Mouse (Mus musculus) limb, embryonic 13.5 days (tissue): ENCODE measurements around the gene Iqch. TPM values are rescaled to one million over a fixed set of nuclear protein-coding genes. Genes with fewer than 3 reads are reported as not detected.

ENCODE experiments used
- ATAC-seq: fragments of 200-750 bp; cut with Nextera tagmentation; 2 replicates; pipeline ENCODE4 v1.8.0; 2017; ENCODE audit warnings: low read depth, moderate number of reproducible peaks, moderate TSS enrichment; ENCODE audit not compliant: low FRiP score
- H3K27ac ChIP-seq: fragments of 300-500 bp; sonication (generic); 2 replicates; pipeline ENCODE4 v1.5.1; 2015; ENCODE audit warnings: inconsistent platforms, mild to moderate bottlenecking, moderate library complexity
- H3K27me3 ChIP-seq: fragments of 300-500 bp; sonication (generic); 2 replicates; pipeline ENCODE4 v1.6.1; 2015; ENCODE audit warnings: mild to moderate bottlenecking, inconsistent platforms
- H3K36me3 ChIP-seq: fragments of 300-500 bp; sonication (generic); 2 replicates; pipeline ENCODE4 v1.6.1; 2015; ENCODE audit warnings: inconsistent platforms, mild to moderate bottlenecking, moderate library complexity
- H3K4me1 ChIP-seq: fragments of 300-500 bp; sonication (generic); 2 replicates; pipeline ENCODE4 v1.6.1; 2015; ENCODE audit warnings: inconsistent platforms
- H3K4me2 ChIP-seq: fragments of 300-500 bp; sonication (generic); replicated peaks from 2 replicates; pipeline ENCODE4 v1.6.1; 2015; ENCODE audit warnings: inconsistent platforms, mild to moderate bottlenecking, moderate library complexity
- H3K4me3 ChIP-seq: fragments of 300-500 bp; sonication (generic); 2 replicates; pipeline ENCODE4 v1.5.1; 2015; ENCODE audit warnings: moderate library complexity, mild to moderate bottlenecking, inconsistent platforms
- H3K9ac ChIP-seq: fragments of 300-500 bp; sonication (generic); 2 replicates; pipeline ENCODE4 v1.6.1; 2015; ENCODE audit warnings: mild to moderate bottlenecking, inconsistent platforms
- H3K9me3 ChIP-seq: fragments of 300-500 bp; sonication (generic); 2 replicates; pipeline ENCODE4 v1.6.1; 2016; ENCODE audit warnings: inconsistent platforms
- WGBS: fragments of 180-500 bp; shearing (Covaris S2); methylation state at CpG from one replicate; pipeline ENCODE4 v1.1.7; 2015; 5-methylcytosine and 5-hydroxymethylcytosine counted together
- polyA plus RNA-seq: library from polyadenylated mRNA; unstranded; fragments of >200 nt; fragmentation: Nextera tagmentation; extraction: Ambion mirVana; gene quantifications from 2 replicates; pipeline ENCODE4 v1.2.1, GENCODE M21; 2015

The Iqch gene
- polyA plus RNA-seq, 1 experiment from 2014 or later: 0.20 TPM

DNA sequence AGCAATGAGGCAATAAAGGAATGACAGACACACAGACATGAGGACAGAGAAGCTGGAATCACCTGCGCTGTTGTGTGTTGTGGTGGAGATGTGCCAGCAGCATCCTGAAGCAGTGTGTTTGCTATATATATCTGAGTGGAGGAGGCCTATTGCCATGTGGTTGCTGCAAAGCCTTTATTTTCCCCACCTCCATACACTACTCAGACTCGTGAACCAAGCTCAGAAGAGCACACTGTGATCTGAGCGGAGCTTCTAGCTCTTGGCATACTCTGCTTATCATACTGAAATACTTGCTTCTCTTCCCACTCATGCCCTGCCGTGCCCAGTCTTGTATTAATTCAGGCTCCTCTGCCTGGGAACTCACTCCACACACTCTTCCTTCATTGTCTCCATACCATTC, 20.5 kb downstream of the Iqch start:
- Histone ChIP-seq H3K36me3 (no peaks in the 10 kb centered on the region), H3K27ac (no peak overlapping the region), H3K4me2 (no peak overlapping the region), H3K9ac (no peak overlapping the region), H3K4me3 (no peak overlapping the region), H3K9me3 (no peaks in the 10 kb centered on the region), H3K27me3 (0 out of 2 replicates have a peak, but pooled peaks cover 2% of the 10 kb centered on the region), H3K4me1 (0 out of 2 replicates have a peak, but pooled peaks cover 4% of the 10 kb centered on the region)
- no peak for ATAC-seq
- 77% methylated on average over 4 of the region's 4 CpGs for WGBS

DNA sequence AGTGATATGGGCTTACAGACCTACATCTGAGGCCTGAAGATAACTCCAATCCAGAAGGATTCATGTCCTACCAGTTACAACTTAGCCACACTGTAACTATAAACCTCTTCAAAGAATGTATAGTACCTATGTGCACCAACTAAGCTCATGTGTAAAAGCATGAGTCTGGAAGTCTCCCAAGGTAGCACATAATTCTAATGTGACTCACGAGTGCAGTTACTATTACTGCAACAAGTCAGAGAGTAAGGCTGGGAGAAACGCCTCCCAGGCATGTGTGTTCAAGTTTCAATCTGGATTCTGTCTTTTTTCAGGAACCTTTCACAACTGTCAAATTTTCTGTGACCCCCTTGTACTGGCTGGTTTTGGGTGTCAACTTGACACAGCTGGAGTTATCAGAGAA, 22.2 kb downstream of the Iqch start:
- WGBS: 55% methylated on average over 2 of the region's 2 CpGs

DNA sequence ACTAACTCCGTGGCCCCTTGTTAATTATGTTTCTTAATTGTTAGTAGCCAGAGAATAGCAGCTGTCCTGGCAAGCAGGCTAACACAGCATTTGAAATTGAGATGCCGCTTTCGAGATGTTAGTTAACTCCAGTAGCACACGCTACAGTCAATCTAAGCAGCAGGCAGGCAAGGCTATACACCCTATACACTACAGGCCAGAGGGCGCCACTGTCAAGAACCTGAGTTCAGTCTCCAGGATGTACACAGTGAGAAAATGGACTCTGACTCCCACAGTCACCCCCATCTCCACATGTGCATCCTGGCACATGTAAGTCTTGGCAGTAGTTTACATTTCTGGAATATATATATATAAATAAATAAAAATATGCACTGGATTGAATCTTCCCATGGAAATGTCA, 22.6 kb downstream of the Iqch start:
- no peak overlapping the region for H3K27ac ChIP-seq
- WGBS: 76% methylated on average over 5 of the region's 5 CpGs
- no peak overlapping the region for H3K4me2 ChIP-seq
- no peak for ATAC-seq
- H3K36me3 ChIP-seq: no peaks in the 10 kb centered on the region
- H3K9me3 ChIP-seq: no peaks in the 10 kb centered on the region
- H3K27me3 ChIP-seq: 0 out of 2 replicates have a peak, but pooled peaks cover 2% of the 10 kb centered on the region
- no peak overlapping the region for H3K4me3 ChIP-seq
- H3K4me1 ChIP-seq: 0 out of 2 replicates have a peak, but pooled peaks cover 4% of the 10 kb centered on the region
- no peak overlapping the region for H3K9ac ChIP-seq

More for the DNA sequence above, 22.2 kb downstream of the Iqch start:
- Histone ChIP-seq H3K4me1 (0 out of 2 replicates have a peak, but pooled peaks cover 4% of the 10 kb centered on the region), H3K36me3 (no peaks in the 10 kb centered on the region), H3K9me3 (no peaks in the 10 kb centered on the region), H3K4me3 (no peak overlapping the region), H3K4me2 (no peak overlapping the region), H3K27ac (no peak overlapping the region), H3K27me3 (0 out of 2 replicates have a peak, but pooled peaks cover 2% of the 10 kb centered on the region), H3K9ac (no peak overlapping the region)
- ATAC-seq: no peak

DNA sequence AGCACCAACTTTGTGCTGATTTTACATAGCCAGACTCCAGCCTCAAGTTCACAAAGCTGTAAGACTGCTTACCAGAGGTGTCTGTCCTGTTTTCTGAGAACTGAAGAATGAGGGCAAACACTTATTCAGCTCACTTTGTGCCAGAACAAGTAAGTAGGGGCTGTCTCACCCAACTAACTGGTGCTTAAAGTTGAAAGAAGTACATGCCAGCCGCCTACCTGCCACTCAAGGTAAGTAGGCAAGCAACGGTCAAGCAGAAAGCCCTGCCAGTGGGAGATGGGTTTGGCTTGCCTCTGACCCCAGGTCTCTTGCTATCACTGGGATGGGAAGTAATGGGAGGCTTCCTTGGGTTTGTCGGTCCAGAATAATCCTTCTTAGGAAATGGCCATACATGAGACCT, 24.8 kb downstream of the Iqch start:
- no peak overlapping the region for H3K27ac ChIP-seq
- no peak overlapping the region for H3K4me3 ChIP-seq
- no peaks in the 10 kb centered on the region for H3K9me3 ChIP-seq
- no peak overlapping the region for H3K4me2 ChIP-seq
- 0 out of 2 replicates have a peak, but pooled peaks cover 4% of the 10 kb centered on the region for H3K4me1 ChIP-seq
- H3K36me3 ChIP-seq: no peaks in the 10 kb centered on the region
- H3K27me3 ChIP-seq: 0 out of 2 replicates have a peak, but pooled peaks cover 2% of the 10 kb centered on the region
- ATAC-seq: no peak
- H3K9ac ChIP-seq: no peak overlapping the region
- WGBS: 85% methylated on average over 3 of the region's 3 CpGs

DNA sequence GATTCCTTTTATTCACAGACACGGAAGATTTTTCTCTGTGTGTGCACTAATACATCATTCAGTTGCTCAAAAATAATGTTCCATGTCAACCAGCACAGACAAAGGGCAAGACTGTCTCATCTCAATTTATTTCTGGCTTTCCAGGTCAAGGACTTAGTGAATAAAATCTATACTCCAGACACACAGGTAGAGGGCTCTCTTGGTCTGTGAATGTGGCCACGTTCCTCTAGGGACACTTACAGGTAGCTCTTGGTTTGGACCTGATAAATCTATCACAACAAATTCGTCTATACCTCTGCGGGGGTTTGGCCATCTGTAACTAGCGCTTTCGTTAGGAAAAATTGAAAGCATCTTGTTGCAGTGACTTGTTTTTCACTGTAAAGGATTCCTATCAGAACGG, 29.4 kb downstream of the Iqch start:
- ATAC-seq: no peak
- Histone ChIP-seq H3K36me3 (no peaks in the 10 kb centered on the region), H3K27me3 (0 out of 2 replicates have a peak, but pooled peaks cover 2% of the 10 kb centered on the region), H3K9me3 (no peaks in the 10 kb centered on the region), H3K4me1 (peaks cover 20% of the 10 kb centered on the region), H3K4me2 (no peak overlapping the region), H3K9ac (no peak overlapping the region), H3K27ac (no peak overlapping the region), H3K4me3 (no peak overlapping the region)
- 64% methylated on average over 7 of the region's 7 CpGs for WGBS

DNA sequence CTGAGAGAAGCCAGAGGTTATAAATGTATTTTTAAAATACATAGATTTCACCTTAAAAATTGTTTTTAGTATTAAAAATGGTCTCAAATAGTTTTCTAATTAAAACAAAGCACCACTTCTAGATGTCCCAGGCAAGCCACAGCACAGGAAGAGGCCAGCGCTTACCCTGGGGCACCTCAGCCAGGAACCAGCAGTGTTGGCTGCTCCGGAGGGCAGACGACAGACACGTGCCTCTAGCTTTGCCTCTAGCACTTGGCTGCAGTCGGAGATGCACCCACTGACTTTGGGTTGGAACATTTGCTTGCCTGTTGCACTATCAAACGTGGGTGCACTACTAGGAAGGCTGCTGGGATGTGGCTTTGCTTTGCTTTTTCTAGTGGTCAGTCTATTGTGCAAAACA, 30.4 kb downstream of the Iqch start:
- Histone ChIP-seq H3K9ac (no peak overlapping the region), H3K27ac (no peak overlapping the region), H3K9me3 (no peaks in the 10 kb centered on the region), H3K4me2 (no peak overlapping the region), H3K27me3 (0 out of 2 replicates have a peak, but pooled peaks cover 2% of the 10 kb centered on the region), H3K4me1 (peaks cover 29% of the 10 kb centered on the region), H3K4me3 (no peak overlapping the region), H3K36me3 (no peaks in the 10 kb centered on the region)
- 23% methylated on average over 6 of the region's 6 CpGs for WGBS
- ATAC-seq: no peak

DNA sequence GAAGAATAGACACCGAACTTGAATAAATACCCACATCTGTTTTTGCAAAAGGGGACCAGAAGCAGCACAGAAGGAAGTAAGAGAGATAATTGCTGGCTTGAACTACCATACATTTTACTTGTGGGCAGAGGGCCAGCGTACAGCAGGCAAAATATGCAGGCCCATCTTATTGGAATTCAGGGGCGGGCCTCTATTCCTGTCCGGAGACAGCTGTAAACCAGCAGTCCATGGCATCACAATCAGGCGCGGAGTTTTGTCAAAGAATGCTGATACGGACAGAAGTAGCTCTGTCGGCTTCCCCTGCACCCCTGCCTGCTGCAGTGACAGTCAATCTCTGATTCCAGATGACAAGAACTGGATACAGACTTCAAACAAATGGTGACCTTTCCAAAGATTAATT, 33.5 kb downstream of the Iqch start:
- Histone ChIP-seq H3K9ac (no peak overlapping the region), H3K27me3 (0 out of 2 replicates have a peak, but pooled peaks cover 2% of the 10 kb centered on the region), H3K4me1 (peaks cover 29% of the 10 kb centered on the region), H3K4me3 (no peak overlapping the region), H3K27ac (no peak overlapping the region), H3K4me2 (peak overlapping the region; percentile 27; the same call in 1 of the 2 replicates), H3K9me3 (no peaks in the 10 kb centered on the region), H3K36me3 (no peaks in the 10 kb centered on the region)
- ATAC-seq: no peak
- 15% methylated on average over 8 of the region's 8 CpGs for whole genome bisulfite sequencing

DNA sequence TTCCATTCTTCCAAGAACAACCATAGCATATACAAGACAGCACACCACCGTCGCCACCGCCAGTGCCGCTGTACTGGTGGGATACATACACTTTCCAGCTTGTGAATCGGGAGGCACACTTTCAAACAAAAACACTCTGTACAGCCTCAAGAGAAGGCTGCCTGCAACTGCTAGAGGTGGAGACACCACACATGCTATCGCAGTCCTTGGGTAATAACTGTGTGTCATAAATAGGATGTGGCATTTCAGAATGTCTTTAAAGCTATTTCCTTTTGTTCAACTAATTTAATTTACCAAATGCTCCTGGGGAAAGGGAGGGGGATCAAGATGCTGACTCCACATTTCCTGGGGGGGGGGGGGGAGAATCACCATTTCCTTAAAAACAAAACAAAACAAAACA, 34.0 kb downstream of the Iqch start:
- 61% methylated on average over 6 of the region's 6 CpGs for WGBS
- Histone ChIP-seq H3K9ac (no peak overlapping the region), H3K27ac (no peak overlapping the region), H3K4me1 (peaks cover 29% of the 10 kb centered on the region), H3K36me3 (no peaks in the 10 kb centered on the region), H3K4me2 (peak overlapping the region; percentile 27; the same call in 1 of the 2 replicates), H3K9me3 (no peaks in the 10 kb centered on the region), H3K27me3 (0 out of 2 replicates have a peak, but pooled peaks cover 2% of the 10 kb centered on the region), H3K4me3 (no peak overlapping the region)
- ATAC-seq: no peak

DNA sequence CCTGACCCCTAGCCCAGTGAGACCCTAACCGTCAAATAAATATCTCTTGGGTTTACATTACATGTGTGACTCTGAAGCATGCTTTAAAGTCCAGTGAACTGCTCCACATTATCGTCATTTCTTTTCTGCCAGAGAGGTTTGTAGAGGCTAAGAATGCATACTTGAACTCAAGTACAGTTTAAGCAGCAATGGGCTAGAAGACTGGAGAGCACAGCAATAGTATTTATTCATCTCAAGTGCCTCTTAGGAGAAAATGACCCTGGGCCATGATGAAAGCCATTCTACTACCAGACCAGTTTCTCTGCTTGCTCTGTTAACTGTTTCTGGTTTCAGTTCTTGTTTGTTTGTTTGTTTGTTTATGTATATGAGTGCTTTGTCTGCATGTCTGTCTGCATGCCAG, 38.9 kb downstream of the Iqch start:
- no peaks in the 10 kb centered on the region for H3K36me3 ChIP-seq
- 0 out of 2 replicates have a peak, but pooled peaks cover 2% of the 10 kb centered on the region for H3K27me3 ChIP-seq
- no peak for ATAC-seq
- no peak overlapping the region for H3K4me2 ChIP-seq
- H3K27ac ChIP-seq: no peak overlapping the region
- H3K4me3 ChIP-seq: no peak overlapping the region
- 85% methylated on average over 2 of the region's 2 CpGs for WGBS
- peaks cover 15% of the 10 kb centered on the region for H3K4me1 ChIP-seq
- H3K9ac ChIP-seq: no peak overlapping the region
- no peaks in the 10 kb centered on the region for H3K9me3 ChIP-seq

DNA sequence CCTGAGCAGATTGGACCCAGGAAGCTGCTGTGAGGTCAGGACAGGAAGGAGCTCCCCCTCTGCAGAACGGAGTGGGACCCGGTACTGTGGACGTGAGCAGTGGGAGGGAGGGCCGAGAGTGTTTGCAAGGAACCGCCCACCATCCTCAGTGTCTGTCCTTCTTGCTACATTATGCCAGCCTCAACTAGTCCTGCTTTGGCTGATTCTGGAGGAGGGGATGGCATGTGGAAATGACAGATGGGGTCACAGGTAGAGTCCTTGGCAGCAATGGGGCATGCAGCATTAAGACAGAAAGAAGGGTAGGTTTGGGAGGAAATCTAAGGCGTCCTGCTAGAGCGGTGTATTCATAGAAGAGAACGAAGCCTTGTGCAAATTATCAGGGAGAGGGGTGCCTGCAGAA, 40.4 kb downstream of the Iqch start:
- no peak overlapping the region for H3K9ac ChIP-seq
- H3K27ac ChIP-seq: no peak overlapping the region
- ATAC-seq: no peak
- H3K4me3 ChIP-seq: no peak overlapping the region
- no peaks in the 10 kb centered on the region for H3K9me3 ChIP-seq
- no peaks in the 10 kb centered on the region for H3K36me3 ChIP-seq
- no peaks in the 10 kb centered on the region; the same call in 1 of the 2 replicates for H3K4me1 ChIP-seq
- H3K27me3 ChIP-seq: no peaks in the 10 kb centered on the region
- no peak overlapping the region for H3K4me2 ChIP-seq
- WGBS: 72% methylated on average over 8 of the region's 8 CpGs

DNA sequence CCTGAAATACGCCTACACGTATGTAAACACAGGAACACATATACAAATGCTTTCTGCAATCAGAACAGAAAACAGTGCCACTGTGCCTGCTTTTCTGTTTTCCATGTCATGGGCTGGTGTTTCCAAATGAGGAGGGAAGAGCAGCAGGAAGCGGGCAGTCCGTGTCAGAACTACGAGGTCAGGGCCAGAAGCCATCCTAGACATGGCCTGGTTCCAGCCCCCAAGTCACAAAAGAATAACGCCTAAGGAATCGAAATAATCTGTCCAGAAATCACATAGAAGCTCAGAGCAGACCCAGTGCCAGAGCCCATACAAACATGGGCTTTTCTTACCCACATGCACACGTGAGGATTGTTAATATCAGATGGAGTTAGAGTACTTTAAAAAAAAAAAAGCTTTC, 45.4 kb downstream of the Iqch start:
- no peaks in the 10 kb centered on the region for H3K36me3 ChIP-seq
- no peak overlapping the region for H3K4me2 ChIP-seq

DNA sequence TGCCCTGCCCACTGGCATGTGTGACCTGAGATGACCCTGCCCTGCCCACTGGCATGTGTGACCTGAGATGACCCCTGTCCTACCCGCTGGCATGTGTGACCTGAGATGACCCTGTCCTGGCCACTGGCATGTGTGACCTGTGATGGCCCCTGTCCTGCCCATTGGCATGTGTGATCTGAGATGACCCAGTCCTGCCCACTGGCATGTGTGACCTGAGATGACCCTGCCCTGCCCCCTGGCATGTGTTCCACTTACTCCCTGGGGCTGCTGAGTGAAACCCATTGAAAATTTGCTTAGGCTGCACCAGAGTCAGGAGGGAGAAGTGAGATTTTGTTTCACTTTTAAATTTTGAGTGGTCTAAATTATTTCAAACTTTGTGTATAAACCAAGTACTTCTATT, 46.0 kb downstream of the Iqch start:
- no peak overlapping the region for H3K4me2 ChIP-seq
- WGBS: 76% methylated on average over 1 of the region's 1 CpGs
- H3K4me1 ChIP-seq: no peaks in the 10 kb centered on the region
- H3K27ac ChIP-seq: no peak overlapping the region
- no peaks in the 10 kb centered on the region for H3K9me3 ChIP-seq
- H3K36me3 ChIP-seq: no peaks in the 10 kb centered on the region
- H3K4me3 ChIP-seq: no peak overlapping the region
- ATAC-seq: no peak
- H3K27me3 ChIP-seq: no peaks in the 10 kb centered on the region
- H3K9ac ChIP-seq: no peak overlapping the region

More for the DNA sequence above, 45.4 kb downstream of the Iqch start:
- Histone ChIP-seq H3K9ac (no peak overlapping the region), H3K4me1 (no peaks in the 10 kb centered on the region), H3K27me3 (no peaks in the 10 kb centered on the region), H3K9me3 (no peaks in the 10 kb centered on the region), H3K27ac (no peak overlapping the region), H3K4me3 (no peak overlapping the region)
- WGBS: 80% methylated on average over 8 of the region's 8 CpGs
- ATAC-seq: no peak

DNA sequence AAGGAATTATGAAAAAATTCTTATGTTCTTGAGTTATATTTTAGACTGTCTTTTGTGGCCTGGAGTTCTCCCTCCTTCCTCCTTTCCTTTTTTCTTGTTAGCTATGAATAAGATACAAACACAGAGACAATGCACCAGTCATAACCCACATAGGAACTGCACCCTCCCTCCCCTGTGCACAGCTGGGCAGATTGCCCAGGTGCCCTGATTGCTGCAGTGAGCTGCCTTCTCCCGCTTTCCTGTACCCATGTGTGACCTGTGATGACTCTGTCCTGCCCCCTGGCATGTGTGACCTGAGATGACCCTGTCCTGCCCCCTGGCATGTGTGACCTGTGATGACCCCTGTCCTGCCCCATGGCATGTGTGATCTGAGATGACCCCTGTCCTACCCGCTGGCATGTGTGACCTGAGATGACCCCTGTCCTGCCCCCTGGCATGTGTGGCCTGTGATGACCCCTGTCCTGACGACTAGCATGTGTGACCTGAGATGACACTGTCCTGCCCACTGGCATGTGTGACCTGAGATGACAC, 46.8 kb downstream of the Iqch start:
- ATAC-seq: no peak
- Histone ChIP-seq H3K36me3 (no peaks in the 10 kb centered on the region), H3K4me1 (no peaks in the 10 kb centered on the region), H3K9me3 (no peaks in the 10 kb centered on the region), H3K27ac (no peak overlapping the region), H3K4me3 (no peak overlapping the region), H3K9ac (no peak overlapping the region), H3K27me3 (no peaks in the 10 kb centered on the region), H3K4me2 (no peak overlapping the region)
- WGBS: 56% methylated on average over 3 of the region's 3 CpGs
